Mouse (Mus musculus) heart, adult 18-20 months (tissue): Measurements from ENCODE around the gene Ccr10. TPM values are rescaled to one million over a fixed set of nuclear protein-coding genes. Genes with fewer than 3 reads are reported as not detected.
"Not testable (repeated sequence)": the region's sequence is repeated elsewhere in the genome, so short reads cannot be mapped to it uniquely, and the experiment has no call there.

Experiments used
- DNase-seq, 2 experiments: peaks; one replicate each; pipeline ENCODE4 v3.0.0; 2021 to 2022; ENCODE audit warnings: mixed read lengths in 1 of 2
- microRNA-seq, 2 experiments: library from miRNA; unstranded; fragments of <30 nt; microRNA quantifications; one replicate each; pipeline ENCODE4 v1.2.0; 2022
- total RNA-seq, 2 experiments: library from RNA; stranded (reverse); gene quantifications; 2 replicates each; pipeline ENCODE4 v1.2.3; 2021

Ccr10 gene
- total RNA-seq, 2 experiments from 2014 or later, result not detected

- not testable (repeated sequence) for DNase-seq
These were observed 50.7 kb downstream of the Ccr10 start for GRCm38 (mm10) chr11:101124494-101124893.

Small RNAs within 50 kb of the gene (microRNA-seq; reads per million reads assigned to microRNA genes)
- gene Gm27626, result 0 reads per million in 2 experiments

Other genes starting within 250 kb of the Ccr10 start
- gene Stat3, start 235.9 kb downstream of the Ccr10 start, total RNA-seq, result 10 to 100 TPM; 71.8 to 83.2 TPM
- gene Cavin1, start 204.6 kb downstream of the Ccr10 start, total RNA-seq, result 100 to 1,000 TPM; 192 to 214 TPM
- 10 to 100 TPM; 87.1 to 92.2 TPM for gene Atp6v0a1, start 166.0 kb downstream of the Ccr10 start, total RNA-seq
- gene Naglu, start 105.4 kb downstream of the Ccr10 start, total RNA-seq, result 1 to 10 TPM; 7.2 to 8.4 TPM
- gene Hsd17b1, start 97.0 kb downstream of the Ccr10 start, total RNA-seq, result under 1 TPM; 0.41 to 0.77 TPM
- gene Coasy, start 92.9 kb downstream of the Ccr10 start, total RNA-seq, result 10 to 100 TPM; 17.4 to 18.8 TPM
- gene Mlx, start 88.2 kb downstream of the Ccr10 start, total RNA-seq, result 10 to 100 TPM; 17.2 to 17.9 TPM
- 1 to 10 TPM; 2.4 to 2.6 TPM for gene Psmc3ip, start 80.0 kb downstream of the Ccr10 start, total RNA-seq
- gene Retreg3, start 55.5 kb downstream of the Ccr10 start, total RNA-seq, result 10 to 100 TPM; 29.7 to 31.6 TPM
- 10 to 100 TPM; 23.9 to 25.6 TPM for gene Tubg1, start 55.5 kb downstream of the Ccr10 start, total RNA-seq
- gene Tubg2, start 19.5 kb downstream of the Ccr10 start, total RNA-seq, result 1 to 10 TPM; 2.3 to 3.7 TPM
- gene Cntnap1, start 4.9 kb downstream of the Ccr10 start, total RNA-seq, result 1 to 10 TPM; 1.1 to 1.9 TPM
- 10 to 100 TPM; 12.6 to 12.8 TPM for gene Plekhh3, start 4.1 kb downstream of the Ccr10 start, total RNA-seq
- gene Ezh1, start 51.0 kb upstream of the Ccr10 start, total RNA-seq, result 10 to 100 TPM; 29.8 to 36.4 TPM
- gene Ramp2, start 70.6 kb upstream of the Ccr10 start, total RNA-seq, result 100 to 1,000 TPM in 1 of 2 experiments, 10 to 100 TPM in 1; 74.7 to 100 TPM
- 100 to 1,000 TPM in 1 of 2 experiments, 10 to 100 TPM in 1; 87.3 to 107 TPM for gene Vps25, start 78.3 kb upstream of the Ccr10 start, total RNA-seq
- 10 to 100 TPM in 1 of 2 experiments, 1 to 10 TPM in 1; 9.4 to 12.9 TPM for gene Wnk4, start 85.1 kb upstream of the Ccr10 start, total RNA-seq
- gene Cntd1, start 103.6 kb upstream of the Ccr10 start, total RNA-seq, result under 1 TPM; 0.15 to 0.23 TPM
- 100 to 1,000 TPM in 1 of 2 experiments, 10 to 100 TPM in 1; 98.3 to 108 TPM for gene Coa3, start 103.7 kb upstream of the Ccr10 start, total RNA-seq
- 10 to 100 TPM; 85.4 to 96.5 TPM for gene Becn1, start 126.8 kb upstream of the Ccr10 start, total RNA-seq
- gene Psme3, start 140.8 kb upstream of the Ccr10 start, total RNA-seq, result 10 to 100 TPM; 65.0 to 86.3 TPM
- 1 to 10 TPM; 1.2 to 2.2 TPM for gene Aoc2, start 149.6 kb upstream of the Ccr10 start, total RNA-seq
- 10 to 100 TPM; 10.5 to 16.6 TPM for gene Aoc3, start 155.2 kb upstream of the Ccr10 start, total RNA-seq
- not detected for gene G6pc, start 192.1 kb upstream of the Ccr10 start, total RNA-seq
- 10 to 100 TPM; 18.5 to 22.9 TPM for gene Aarsd1, start 242.2 kb upstream of the Ccr10 start, total RNA-seq
- gene Gm27029, start 249.4 kb upstream of the Ccr10 start, total RNA-seq, result 10 to 100 TPM in 1 of 2 experiments, 1 to 10 TPM in 1; 6.0 to 10.3 TPM
- 10 to 100 TPM; 11.0 to 11.2 TPM for gene Rundc1, start 249.6 kb upstream of the Ccr10 start, total RNA-seq
- 10 to 100 TPM; 52.7 to 61.5 TPM for gene Ptges3l, start 249.9 kb upstream of the Ccr10 start, total RNA-seq